Mouse (Mus musculus): ENCODE data around the gene Ikzf1. TPM values are rescaled to one million over a fixed set of nuclear protein-coding genes. Genes with fewer than 3 reads are reported as not detected.

The Ikzf1 gene
- polyA plus RNA-seq, 1 experiment: 6.6 TPM

DNA sequence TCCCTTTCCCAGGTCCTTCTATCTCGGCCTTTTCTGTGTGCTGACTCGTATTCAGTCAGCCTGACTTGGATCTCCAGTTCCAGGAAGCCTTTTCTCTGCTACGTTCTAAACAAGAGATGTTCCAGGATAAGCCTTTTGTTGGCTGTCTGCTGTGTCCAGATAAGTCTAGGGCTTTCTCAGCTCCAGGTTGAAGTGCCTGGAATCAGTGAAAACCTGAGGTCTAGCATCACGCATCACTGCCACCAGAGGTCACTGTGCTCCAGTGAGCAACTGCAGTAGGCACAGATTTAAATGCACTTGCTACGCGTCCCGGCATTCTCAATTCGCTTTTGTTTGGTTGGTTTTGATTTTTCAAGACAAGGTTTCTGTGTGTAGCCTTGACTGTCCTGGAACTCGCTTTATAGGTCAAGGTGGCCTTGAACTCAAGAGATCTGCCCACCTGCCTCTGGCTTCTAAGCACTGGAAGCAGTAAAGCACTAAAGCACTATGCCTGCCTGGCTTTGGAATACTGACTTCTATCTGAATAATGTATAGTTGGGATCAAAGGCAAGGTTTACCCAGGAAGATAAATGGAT lies 127.2 kb downstream of the Ikzf1 start:
- Histone ChIP-seq H3K27me3 (ENCODE audit: control insufficient read depth) (no peaks in the 10 kb centered on the region), H3K36me3 (ENCODE audit: control insufficient read depth) (peaks cover 9% of the 10 kb centered on the region), H3K4me1 (ENCODE audit: control insufficient read depth) (peaks cover 83% of the 10 kb centered on the region), H3K9me3 (ENCODE audit: control insufficient read depth, low read length) (no peaks in the 10 kb centered on the region), H3K4me3 (replicated peaks) (peak overlapping the region; percentile 30)
- TF ChIP-seq GATA1 (IDR thresholded peaks at IDR 0.05; ENCODE audit: low read length): peak; percentile 75
- peak; percentile 72 for TF ChIP-seq TAL1 (IDR thresholded peaks at IDR 0.05; ENCODE audit: low read length)

DNA sequence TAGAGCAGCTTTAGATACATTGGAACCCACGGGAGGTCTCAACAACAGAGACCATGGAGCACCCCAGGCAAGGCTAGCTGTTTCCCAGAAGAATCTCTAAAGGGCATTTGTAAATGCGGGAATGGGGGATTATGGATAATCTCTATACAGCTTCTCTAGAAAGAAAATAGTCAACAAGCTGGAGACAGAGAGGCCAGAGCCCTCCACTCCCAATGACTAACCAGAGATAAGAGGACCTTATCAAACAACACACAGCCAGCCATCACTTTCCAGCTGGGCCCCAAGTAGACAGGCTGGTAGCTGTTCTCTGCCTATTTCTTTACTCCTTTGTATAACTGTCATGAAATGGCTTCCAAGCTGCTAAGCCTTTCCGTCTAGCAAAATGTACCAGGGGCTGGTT lies 130.9 kb downstream of the Ikzf1 start:
- Histone ChIP-seq H3K4me3 (replicated peaks) (peak overlapping the region; percentile 54), H3K4me1 (ENCODE audit: control insufficient read depth) (peaks cover 93% of the 10 kb centered on the region), H3K9me3 (ENCODE audit: control insufficient read depth, low read length) (no peaks in the 10 kb centered on the region), H3K27me3 (ENCODE audit: control insufficient read depth) (no peaks in the 10 kb centered on the region), H3K36me3 (ENCODE audit: control insufficient read depth) (peaks cover 10% of the 10 kb centered on the region)
- peak; percentile 69 for TF ChIP-seq TAL1 (IDR thresholded peaks at IDR 0.05; ENCODE audit: low read length)
- TF ChIP-seq GATA1 (IDR thresholded peaks at IDR 0.05; ENCODE audit: low read length): peak; percentile 76

DNA sequence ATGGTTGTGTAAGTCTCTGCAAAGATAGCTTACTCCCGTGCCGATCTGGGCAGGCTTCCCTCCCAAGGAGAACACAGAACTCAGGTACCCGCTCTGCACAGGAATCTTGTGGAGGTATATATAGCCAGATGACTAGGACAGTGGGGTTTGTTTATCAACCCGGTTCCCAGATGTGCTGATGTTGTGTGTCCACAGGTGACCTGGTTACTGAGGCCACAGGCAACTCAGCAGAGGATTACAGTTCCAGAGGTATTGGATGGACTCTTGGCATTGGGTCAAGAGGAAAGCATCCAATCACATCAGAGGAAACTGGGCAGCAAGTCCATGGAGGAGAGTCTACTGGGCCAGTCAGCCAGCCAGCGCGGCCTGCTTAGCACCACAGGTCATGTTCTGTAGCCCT lies 134.0 kb downstream of the Ikzf1 start:
- peaks cover under 1% of the 10 kb centered on the region; the same call in 1 of the 2 replicates for H3K27me3 ChIP-seq (ENCODE audit: control insufficient read depth)
- no peak for TF ChIP-seq TAL1 (IDR thresholded peaks at IDR 0.05; ENCODE audit: low read length)
- no peak for TF ChIP-seq GATA1 (IDR thresholded peaks at IDR 0.05; ENCODE audit: low read length)
- H3K4me3 ChIP-seq (replicated peaks): no peak overlapping the region
- H3K4me1 ChIP-seq (ENCODE audit: control insufficient read depth): peaks cover 96% of the 10 kb centered on the region
- H3K36me3 ChIP-seq (ENCODE audit: control insufficient read depth): peaks cover 10% of the 10 kb centered on the region
- no peaks in the 10 kb centered on the region for H3K9me3 ChIP-seq (ENCODE audit: control insufficient read depth, low read length)

DNA sequence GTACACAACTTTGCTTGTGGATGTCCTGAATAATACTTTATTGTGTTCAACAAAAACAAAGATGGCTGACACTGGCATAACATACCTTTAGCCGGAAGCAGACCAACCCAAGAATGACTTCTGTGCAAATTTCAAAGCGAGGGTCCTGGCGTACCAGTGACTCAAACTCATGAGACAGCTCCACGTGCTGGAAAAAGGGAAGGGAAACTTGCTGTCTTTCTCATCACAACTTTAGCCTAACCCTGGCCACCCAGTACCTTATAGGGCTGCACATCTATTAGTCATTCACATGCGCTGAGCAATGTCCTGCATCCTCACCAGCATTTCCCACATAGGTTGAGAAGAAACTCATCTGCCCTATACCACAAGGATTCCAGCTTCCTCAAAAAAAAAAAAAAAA lies 134.4 kb downstream of the Ikzf1 start:
- H3K4me1 ChIP-seq (ENCODE audit: control insufficient read depth): peaks cover 96% of the 10 kb centered on the region
- TF ChIP-seq TAL1 (IDR thresholded peaks at IDR 0.05; ENCODE audit: low read length) (no peak), GATA1 (IDR thresholded peaks at IDR 0.05; ENCODE audit: low read length) (no peak)

DNA sequence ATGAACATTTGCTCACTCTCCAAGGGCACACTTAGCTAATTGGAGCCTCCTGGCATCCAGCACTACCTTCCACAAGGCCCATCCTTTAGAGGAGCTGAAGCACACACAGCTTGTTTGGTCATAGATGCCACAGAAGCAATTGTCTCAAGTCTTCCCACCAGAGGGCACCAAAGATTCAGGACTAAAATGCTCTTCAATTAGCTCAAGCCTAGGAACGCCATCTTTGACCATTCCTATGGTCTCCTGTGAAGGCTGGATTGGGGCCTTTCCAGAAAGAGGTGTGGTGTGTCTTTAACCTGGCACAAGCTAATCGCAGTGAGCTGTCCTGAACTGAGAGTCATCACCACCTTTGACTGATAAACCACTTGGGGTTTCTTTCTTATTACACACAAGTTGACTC lies 135.4 kb downstream of the Ikzf1 start:
- Histone ChIP-seq H3K36me3 (ENCODE audit: control insufficient read depth) (peaks cover 7% of the 10 kb centered on the region), H3K4me3 (replicated peaks) (no peak overlapping the region), H3K9me3 (ENCODE audit: control insufficient read depth, low read length) (no peaks in the 10 kb centered on the region), H3K27me3 (ENCODE audit: control insufficient read depth) (peaks cover 15% of the 10 kb centered on the region), H3K4me1 (ENCODE audit: control insufficient read depth) (peaks cover 96% of the 10 kb centered on the region)
- no peak for TF ChIP-seq GATA1 (IDR thresholded peaks at IDR 0.05; ENCODE audit: low read length)
- TF ChIP-seq TAL1 (IDR thresholded peaks at IDR 0.05; ENCODE audit: low read length): no peak

More for the DNA sequence above, 134.4 kb downstream of the Ikzf1 start:
- Histone ChIP-seq H3K9me3 (ENCODE audit: control insufficient read depth, low read length) (no peaks in the 10 kb centered on the region), H3K36me3 (ENCODE audit: control insufficient read depth) (peaks cover 10% of the 10 kb centered on the region), H3K27me3 (ENCODE audit: control insufficient read depth) (peaks cover 5% of the 10 kb centered on the region), H3K4me3 (replicated peaks) (no peak overlapping the region)

DNA sequence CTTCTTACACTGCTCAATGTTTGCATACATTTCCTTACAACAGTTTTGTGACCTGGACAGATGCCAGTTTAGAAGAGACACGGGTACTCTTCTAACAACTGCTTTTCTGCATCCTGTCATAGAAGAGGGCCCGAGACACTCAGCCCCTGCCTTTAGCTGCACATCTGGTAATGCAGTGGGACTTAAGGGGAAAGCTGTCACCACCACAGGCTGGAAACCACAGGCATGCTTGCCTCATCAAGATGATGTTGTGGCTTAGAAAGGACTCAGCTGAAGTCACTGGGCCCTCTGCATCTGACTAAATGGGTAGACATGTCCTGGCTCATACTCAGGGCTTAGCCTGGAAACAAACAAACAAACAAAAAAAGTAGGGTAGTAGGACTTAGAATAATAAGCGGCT lies 135.9 kb downstream of the Ikzf1 start:
- H3K27me3 ChIP-seq (ENCODE audit: control insufficient read depth): peaks cover 20% of the 10 kb centered on the region
- no peaks in the 10 kb centered on the region for H3K9me3 ChIP-seq (ENCODE audit: control insufficient read depth, low read length)
- H3K36me3 ChIP-seq (ENCODE audit: control insufficient read depth): peaks cover 7% of the 10 kb centered on the region
- H3K4me3 ChIP-seq (replicated peaks): no peak overlapping the region
- peaks cover 92% of the 10 kb centered on the region for H3K4me1 ChIP-seq (ENCODE audit: control insufficient read depth)
- TF ChIP-seq GATA1 (IDR thresholded peaks at IDR 0.05; ENCODE audit: low read length) (no peak), TAL1 (IDR thresholded peaks at IDR 0.05; ENCODE audit: low read length) (no peak)

DNA sequence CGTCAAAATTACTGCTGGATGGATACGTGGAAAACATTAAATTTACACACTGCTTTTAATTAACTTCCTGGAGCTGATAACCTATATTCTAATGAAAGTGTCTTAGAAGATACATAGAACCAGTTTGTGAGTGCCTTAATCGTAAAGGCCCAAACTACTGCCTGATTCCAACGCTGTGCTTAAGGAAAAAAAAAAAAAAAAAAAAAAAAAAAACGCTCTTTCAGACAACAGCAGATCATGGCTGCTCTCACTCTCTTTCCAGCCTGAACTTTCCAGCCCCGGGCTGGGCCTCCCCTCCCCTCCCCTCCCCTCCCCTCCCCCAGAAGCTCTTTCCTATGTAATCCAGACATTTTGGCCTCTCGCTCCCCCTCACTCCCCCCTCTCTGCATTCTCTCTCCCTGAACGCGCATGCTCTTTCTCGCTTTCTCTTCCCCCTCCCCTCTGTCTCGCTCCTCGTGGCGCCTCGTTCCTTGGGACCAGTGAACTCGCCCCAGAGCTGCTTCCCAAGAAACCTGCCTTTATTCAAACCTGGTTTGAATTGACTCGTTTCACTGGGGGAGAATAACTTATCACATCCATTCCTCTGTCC lies 136.7 kb downstream of the Ikzf1 start:
- TF ChIP-seq TAL1 (IDR thresholded peaks at IDR 0.05; ENCODE audit: low read length): no peak
- TF ChIP-seq GATA1 (IDR thresholded peaks at IDR 0.05; ENCODE audit: low read length): no peak
- no peaks in the 10 kb centered on the region for H3K9me3 ChIP-seq (ENCODE audit: control insufficient read depth, low read length)
- H3K4me1 ChIP-seq (ENCODE audit: control insufficient read depth): peaks cover 86% of the 10 kb centered on the region
- peaks cover 27% of the 10 kb centered on the region for H3K27me3 ChIP-seq (ENCODE audit: control insufficient read depth)
- peak overlapping the region; percentile 5 for H3K4me3 ChIP-seq (replicated peaks)
- peaks cover 7% of the 10 kb centered on the region for H3K36me3 ChIP-seq (ENCODE audit: control insufficient read depth)

Other genes starting within 250 kb of the Ikzf1 start
- 0.16 and 0.26 TPM in 2 replicates for gene Spata48, start 222.9 kb upstream of the Ikzf1 start, polyA plus RNA-seq (2012)
- not detected in 2 replicates for gene Zpbp, start 222.6 kb upstream of the Ikzf1 start, polyA plus RNA-seq (2012)
- gene 4930512M02Rik, start 57.2 kb upstream of the Ikzf1 start, polyA plus RNA-seq (2012): not detected in 2 replicates
- 0.53 and 1.1 TPM in 2 replicates for gene Fignl1, start 124.0 kb downstream of the Ikzf1 start, polyA plus RNA-seq (2012)
- 0.05 TPM in 1 of 2 replicates, not detected in the other for gene Ddc, start 213.1 kb downstream of the Ikzf1 start, polyA plus RNA-seq (2012)

All from erythroblast, embryonic 14.5 days (primary cell).